Mouse (Mus musculus) kidney, embryonic 15.5 days (tissue): ENCODE data around the gene Slc6a19. TPM values are rescaled to one million over a fixed set of nuclear protein-coding genes. Genes with fewer than 3 reads are reported as not detected.
A peak's percentile ranks its signal among the peaks of the same experiment; 100 is the strongest.
"Not testable (repeated sequence)": the region's sequence is repeated elsewhere in the genome, so short reads cannot be mapped to it uniquely, and the experiment has no call there.

Source experiments
- ATAC-seq: fragments of 200-750 bp; cut with Nextera tagmentation; replicated peaks from 2 replicates; pipeline ENCODE4 v1.8.0; 2017; ENCODE audit warnings: moderate TSS enrichment; ENCODE audit not compliant: low FRiP score
- H3K27ac ChIP-seq: fragments of 300-500 bp; sonication (generic); 2 replicates; pipeline ENCODE4 v1.5.1; 2015; ENCODE audit warnings: mild to moderate bottlenecking, inconsistent platforms
- H3K27me3 ChIP-seq: fragments of 300-500 bp; sonication (generic); 2 replicates; pipeline ENCODE4 v1.6.1; 2015; ENCODE audit warnings: inconsistent platforms
- H3K36me3 ChIP-seq: fragments of 300-500 bp; sonication (generic); 2 replicates; pipeline ENCODE4 v1.6.1; 2015; ENCODE audit warnings: inconsistent platforms
- H3K4me1 ChIP-seq: fragments of 300-500 bp; sonication (generic); 2 replicates; pipeline ENCODE4 v1.6.1; 2015; ENCODE audit warnings: inconsistent platforms
- H3K4me2 ChIP-seq: fragments of 300-500 bp; sonication (generic); 2 replicates; pipeline ENCODE4 v1.6.1; 2015; ENCODE audit warnings: moderate library complexity, mild to moderate bottlenecking, inconsistent platforms
- H3K4me3 ChIP-seq: fragments of 300-500 bp; sonication (generic); replicated peaks from 2 replicates; pipeline ENCODE4 v1.5.1; 2015; ENCODE audit warnings: mild to moderate bottlenecking, inconsistent platforms
- H3K9ac ChIP-seq: fragments of 300-500 bp; sonication (generic); 2 replicates; pipeline ENCODE4 v1.6.1; 2015; ENCODE audit warnings: mild to moderate bottlenecking, inconsistent platforms
- H3K9me3 ChIP-seq: fragments of 300-500 bp; sonication (generic); replicated peaks from 2 replicates; pipeline ENCODE4 v1.6.1; 2016; ENCODE audit warnings: inconsistent platforms
- WGBS: fragments of 180-500 bp; shearing (Covaris S2); methylation state at CpG from one replicate; pipeline ENCODE4 v1.1.7; 2015; ENCODE audit warnings: mixed read lengths; 5-methylcytosine and 5-hydroxymethylcytosine counted together
- polyA plus RNA-seq: library from polyadenylated mRNA; unstranded; fragments of >200 nt; fragmentation: Nextera tagmentation; extraction: Ambion mirVana; gene quantifications from 2 replicates; pipeline ENCODE4 v1.2.1, GENCODE M21; 2015

The Slc6a19 gene
- polyA plus RNA-seq, 1 experiment from 2014 or later: 0.78 TPM

- no peak overlapping the region for H3K4me3 ChIP-seq
- no peak for ATAC-seq
- H3K27me3 ChIP-seq: no peaks in the 10 kb centered on the region
- H3K9ac ChIP-seq: no peak overlapping the region
- H3K4me1 ChIP-seq: peaks cover 11% of the 10 kb centered on the region; the same call in 1 of the 2 replicates
- no peaks in the 10 kb centered on the region for H3K9me3 ChIP-seq
- no peak overlapping the region for H3K27ac ChIP-seq
- H3K36me3 ChIP-seq: no peaks in the 10 kb centered on the region
- H3K4me2 ChIP-seq: no peak overlapping the region
- WGBS: 85% methylated on average over 5 of the region's 5 CpGs
Observed at GRCm38 (mm10) chr13:73711803-73712202, 7.1 kb upstream of the Slc6a19 start.

GRCm38 (mm10) chr13:73711221-73711620, 6.6 kb upstream of the Slc6a19 start:
- no peaks in the 10 kb centered on the region for H3K36me3 ChIP-seq

GRCm38 (mm10) chr13:73709491-73709890, 4.8 kb upstream of the Slc6a19 start:
- ATAC-seq: no peak
- no peak overlapping the region for H3K4me3 ChIP-seq
- H3K36me3 ChIP-seq: no peaks in the 10 kb centered on the region
- H3K27me3 ChIP-seq: no peaks in the 10 kb centered on the region
- H3K9ac ChIP-seq: no peak overlapping the region
- 49% methylated on average over 6 of the region's 6 CpGs for WGBS
- H3K9me3 ChIP-seq: no peaks in the 10 kb centered on the region
- H3K4me2 ChIP-seq: no peak overlapping the region
- H3K4me1 ChIP-seq: peaks cover 11% of the 10 kb centered on the region; the same call in 1 of the 2 replicates
- H3K27ac ChIP-seq: no peak overlapping the region

More at GRCm38 (mm10) chr13:73711221-73711620, 6.6 kb upstream of the Slc6a19 start:
- Histone ChIP-seq H3K4me3 (no peak overlapping the region), H3K9ac (no peak overlapping the region), H3K4me2 (no peak overlapping the region), H3K4me1 (peaks cover 11% of the 10 kb centered on the region; the same call in 1 of the 2 replicates), H3K27ac (no peak overlapping the region), H3K27me3 (no peaks in the 10 kb centered on the region), H3K9me3 (no peaks in the 10 kb centered on the region)
- 75% methylated on average over 5 of the region's 5 CpGs for WGBS
- no peak for ATAC-seq

- H3K4me1 ChIP-seq, H3K27me3 ChIP-seq, H3K4me2 ChIP-seq, H3K9ac ChIP-seq, H3K36me3 ChIP-seq, H3K9me3 ChIP-seq, H3K27ac ChIP-seq, H3K4me3 ChIP-seq, ATAC-seq: not testable (repeated sequence)
- WGBS: 66% methylated on average over 4 of the region's 4 CpGs
Observed at GRCm38 (mm10) chr13:73703486-73703885, 1.2 kb downstream of the Slc6a19 start.

GRCm38 (mm10) chr13:73702776-73703175, 1.9 kb downstream of the Slc6a19 start:
- H3K27me3 ChIP-seq: no peaks in the 10 kb centered on the region
- no peaks in the 10 kb centered on the region for H3K36me3 ChIP-seq
- H3K9me3 ChIP-seq: no peaks in the 10 kb centered on the region
- ATAC-seq: no peak
- no peak overlapping the region for H3K4me2 ChIP-seq
- H3K27ac ChIP-seq: no peak overlapping the region
- no peak overlapping the region for H3K9ac ChIP-seq
- H3K4me1 ChIP-seq: no peaks in the 10 kb centered on the region
- H3K4me3 ChIP-seq: no peak overlapping the region
- WGBS: 85% methylated on average over 4 of the region's 4 CpGs

GRCm38 (mm10) chr13:73701161-73701883, 3.3 kb downstream of the Slc6a19 start:
- Histone ChIP-seq H3K9me3 (no peaks in the 10 kb centered on the region), H3K36me3 (no peaks in the 10 kb centered on the region), H3K4me1 (no peaks in the 10 kb centered on the region), H3K9ac (no peak overlapping the region), H3K27me3 (no peaks in the 10 kb centered on the region), H3K27ac (no peak overlapping the region), H3K4me3 (no peak overlapping the region), H3K4me2 (no peak overlapping the region)
- ATAC-seq: no peak
- 76% methylated on average over 9 of the region's 9 CpGs for WGBS

- Histone ChIP-seq H3K36me3 (no peaks in the 10 kb centered on the region), H3K4me1 (no peaks in the 10 kb centered on the region), H3K27ac (no peak overlapping the region), H3K27me3 (no peaks in the 10 kb centered on the region), H3K4me2 (no peak overlapping the region), H3K9me3 (no peaks in the 10 kb centered on the region), H3K4me3 (no peak overlapping the region), H3K9ac (no peak overlapping the region)
- WGBS: 85% methylated on average over 12 of the region's 12 CpGs
- no peak for ATAC-seq
Observed at GRCm38 (mm10) chr13:73700554-73700953, 4.1 kb downstream of the Slc6a19 start.

GRCm38 (mm10) chr13:73699714-73700113, 5.0 kb downstream of the Slc6a19 start:
- Histone ChIP-seq H3K36me3 (no peaks in the 10 kb centered on the region), H3K9me3 (no peaks in the 10 kb centered on the region), H3K27ac (no peak overlapping the region), H3K9ac (no peak overlapping the region), H3K27me3 (no peaks in the 10 kb centered on the region), H3K4me1 (no peaks in the 10 kb centered on the region), H3K4me3 (no peak overlapping the region), H3K4me2 (no peak overlapping the region)
- ATAC-seq: no peak
- WGBS: 88% methylated on average over 6 of the region's 6 CpGs

- H3K4me3 ChIP-seq: no peak overlapping the region
- no peaks in the 10 kb centered on the region for H3K9me3 ChIP-seq
- no peaks in the 10 kb centered on the region for H3K27me3 ChIP-seq
- H3K27ac ChIP-seq: no peak overlapping the region
- H3K4me2 ChIP-seq: no peak overlapping the region
- H3K4me1 ChIP-seq: peaks cover 10% of the 10 kb centered on the region; the same call in 1 of the 2 replicates
- H3K9ac ChIP-seq: no peak overlapping the region
- 84% methylated on average over 3 of the region's 3 CpGs for WGBS
- H3K36me3 ChIP-seq: no peaks in the 10 kb centered on the region
- no peak for ATAC-seq
Observed at GRCm38 (mm10) chr13:73696529-73696928, 8.1 kb downstream of the Slc6a19 start.

GRCm38 (mm10) chr13:73694972-73695371, 9.7 kb downstream of the Slc6a19 start:
- no peak overlapping the region for H3K4me3 ChIP-seq
- 82% methylated on average over 1 of the region's 1 CpGs for WGBS
- H3K9me3 ChIP-seq: no peaks in the 10 kb centered on the region
- no peaks in the 10 kb centered on the region for H3K36me3 ChIP-seq
- H3K27ac ChIP-seq: no peak overlapping the region
- no peaks in the 10 kb centered on the region for H3K27me3 ChIP-seq
- no peak overlapping the region for H3K9ac ChIP-seq
- ATAC-seq: no peak
- H3K4me1 ChIP-seq: peaks cover 12% of the 10 kb centered on the region; the same call in 1 of the 2 replicates
- H3K4me2 ChIP-seq: no peak overlapping the region

GRCm38 (mm10) chr13:73693333-73693732, 11.3 kb downstream of the Slc6a19 start:
- no peak overlapping the region for H3K9ac ChIP-seq
- H3K4me3 ChIP-seq: no peak overlapping the region
- H3K27me3 ChIP-seq: no peaks in the 10 kb centered on the region
- no peak for ATAC-seq
- WGBS: 73% methylated on average over 2 of the region's 2 CpGs
- peaks cover 12% of the 10 kb centered on the region; the same call in 1 of the 2 replicates for H3K4me1 ChIP-seq
- H3K36me3 ChIP-seq: no peaks in the 10 kb centered on the region
- H3K4me2 ChIP-seq: no peak overlapping the region
- no peak overlapping the region for H3K27ac ChIP-seq
- H3K9me3 ChIP-seq: no peaks in the 10 kb centered on the region

- Histone ChIP-seq H3K27ac (peak overlapping the region; percentile 88), H3K4me3 (no peak overlapping the region), H3K27me3 (no peaks in the 10 kb centered on the region), H3K36me3 (no peaks in the 10 kb centered on the region), H3K9ac (no peak overlapping the region), H3K9me3 (no peaks in the 10 kb centered on the region), H3K4me2 (peak overlapping the region; percentile 19; the same call in 1 of the 2 replicates), H3K4me1 (peaks cover 12% of the 10 kb centered on the region; the same call in 1 of the 2 replicates)
- 21% methylated on average over 10 of the region's 10 CpGs for WGBS
- peak; percentile 99 for ATAC-seq
Observed at GRCm38 (mm10) chr13:73692249-73692868, 12.3 kb downstream of the Slc6a19 start.
